Mouse (Mus musculus) kidney, adult 18-20 months (tissue): ENCODE results near the gene Ttbk1.
A peak's percentile ranks its signal among the peaks of the same experiment; 100 is the strongest.

Experiments used
- DNase-seq: peaks from one replicate; pipeline ENCODE4 v3.0.0; 2021

Gene Ttbk1

DNA sequence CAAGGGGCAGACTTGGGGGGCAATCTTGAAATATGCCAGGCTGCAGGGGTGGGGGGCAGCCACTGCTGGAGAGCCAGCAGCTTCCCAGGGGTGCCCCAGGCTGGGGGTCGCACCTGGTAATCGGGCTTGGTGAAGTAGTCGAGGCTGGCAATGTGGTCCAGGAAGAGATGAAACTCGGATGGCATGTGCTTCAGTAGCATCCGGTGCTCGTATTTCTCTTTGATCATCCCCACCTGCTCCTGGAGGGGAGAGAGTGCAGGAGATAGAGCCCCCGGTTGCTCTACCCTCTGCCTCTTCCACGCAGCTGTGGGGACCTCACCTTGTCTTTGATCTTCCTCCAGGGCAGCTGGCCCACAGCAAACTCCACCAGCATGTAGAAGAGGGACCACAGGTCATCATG lies 10.9 kb downstream of the Ttbk1 start:
- no peak for DNase-seq

DNA sequence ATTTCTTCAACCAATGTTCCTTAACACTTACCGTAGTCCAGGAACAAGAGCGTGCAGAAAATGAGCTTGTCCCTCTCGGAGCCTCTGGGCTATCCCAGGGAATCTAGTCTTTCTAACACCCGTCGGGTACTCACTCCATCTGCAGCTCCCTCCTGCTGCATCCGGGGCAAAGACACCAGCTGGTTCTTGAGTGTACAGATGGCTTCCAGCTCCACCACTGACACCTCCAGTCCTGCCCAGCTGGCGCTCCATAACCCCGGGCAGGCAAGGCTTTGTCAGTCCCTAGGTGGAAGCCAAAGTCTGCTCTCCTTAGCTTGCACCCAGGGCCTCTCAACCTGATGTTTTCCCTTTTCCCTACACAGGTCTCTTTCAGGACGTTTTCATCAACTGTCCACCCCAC lies 19.6 kb downstream of the Ttbk1 start:
- DNase-seq = no peak

DNA sequence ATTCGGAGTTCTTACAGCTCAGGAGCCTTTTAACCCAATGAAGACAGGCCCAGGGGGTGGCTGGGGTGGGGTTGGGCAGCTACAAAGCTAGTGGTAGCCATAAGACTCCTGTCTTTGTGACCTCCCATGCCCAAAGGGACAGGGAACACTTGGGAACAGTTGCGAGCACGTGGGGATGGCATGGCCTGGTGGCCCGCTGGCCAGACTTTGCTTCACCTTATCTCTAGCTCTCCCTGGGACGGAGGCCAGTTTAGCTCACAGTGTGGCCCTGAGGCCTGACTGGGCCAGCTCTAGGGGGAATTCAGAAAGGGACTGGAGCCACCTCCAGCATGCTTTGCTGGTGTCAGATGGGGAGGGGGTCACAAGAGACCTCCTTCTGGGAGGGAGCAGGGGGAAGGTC lies 25.2 kb downstream of the Ttbk1 start:
- DNase-seq = no peak

DNA sequence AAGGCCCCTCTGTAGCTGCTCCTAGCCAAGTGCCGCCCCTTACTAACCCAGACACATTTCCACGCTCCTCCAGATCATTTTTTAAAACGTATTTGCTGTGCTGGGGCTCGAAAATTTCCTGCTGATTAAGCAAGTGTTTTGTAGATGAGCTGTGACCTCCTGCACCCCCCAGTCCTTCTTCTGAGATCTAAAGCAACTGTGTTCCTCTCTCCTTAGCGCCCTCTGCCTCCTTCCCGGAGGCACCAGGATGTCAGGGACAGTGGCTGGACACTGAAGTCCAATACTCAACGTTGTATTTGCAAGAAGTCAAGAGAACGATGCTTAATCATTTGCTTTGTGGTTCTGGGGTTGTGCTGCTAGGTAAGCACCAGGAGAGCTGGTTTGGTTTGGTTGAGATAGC lies 26.1 kb downstream of the Ttbk1 start:
- no peak for DNase-seq

DNA sequence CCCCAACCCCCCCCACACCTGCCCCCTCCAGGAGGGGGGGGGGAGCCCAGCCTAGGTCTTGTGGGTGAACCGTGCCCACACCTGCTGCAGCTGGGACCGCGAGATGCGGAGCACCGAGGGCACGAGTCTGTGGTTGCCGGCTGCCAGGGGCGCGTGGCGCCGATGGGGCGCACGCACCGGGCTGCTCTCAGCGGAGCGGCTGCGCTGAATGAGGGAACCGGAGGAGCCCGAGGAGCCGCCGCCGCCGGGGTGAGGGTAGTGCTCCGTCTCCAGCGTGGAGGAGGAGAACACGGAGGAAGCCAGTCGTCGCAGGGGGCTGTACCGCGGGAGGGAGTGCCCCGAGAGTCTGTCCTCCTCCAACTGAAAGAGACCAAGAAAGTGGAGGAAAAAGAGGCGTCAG lies 26.8 kb downstream of the Ttbk1 start:
- DNase-seq = no peak

DNA sequence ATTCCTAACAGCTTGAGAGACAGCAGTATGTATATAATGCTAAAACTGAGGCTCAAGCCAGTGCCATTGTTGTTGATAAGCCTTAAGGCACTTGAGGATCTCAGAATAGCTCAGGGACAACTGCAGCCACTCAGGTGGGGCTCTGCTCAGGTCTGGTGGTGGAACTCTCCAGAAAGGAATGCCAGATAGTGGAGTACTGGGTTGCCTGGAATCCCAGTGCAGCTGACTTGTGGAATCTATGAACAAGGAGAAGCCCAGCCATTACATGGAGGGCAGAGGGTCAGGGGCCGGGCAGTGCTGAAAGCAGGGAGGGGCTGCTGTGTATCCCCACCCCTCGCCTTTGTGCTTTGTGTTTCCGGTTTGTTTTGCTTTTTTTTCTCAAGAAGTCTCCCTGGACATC lies 29.0 kb downstream of the Ttbk1 start:
- DNase-seq = no peak

DNA sequence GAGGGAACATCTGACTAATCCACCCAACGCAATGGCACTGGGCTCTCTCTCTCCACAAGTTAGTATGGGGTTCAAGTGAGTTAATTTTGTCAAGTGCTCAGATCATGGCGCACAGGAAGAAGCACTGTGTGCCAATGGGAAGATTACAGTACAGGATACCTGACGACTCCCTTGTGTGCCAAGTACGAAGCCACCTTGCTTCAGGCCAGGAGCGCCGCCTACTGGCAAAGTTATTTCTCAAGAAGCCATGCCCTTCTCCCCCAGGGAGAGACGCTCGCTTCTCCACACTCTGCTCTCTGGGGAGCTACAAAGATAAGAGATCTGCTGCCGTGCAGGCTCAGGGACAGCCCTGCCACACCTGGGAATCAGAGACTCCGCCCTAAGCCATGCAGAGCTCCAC lies 29.7 kb downstream of the Ttbk1 start:
- peak; percentile 76 for DNase-seq

DNA sequence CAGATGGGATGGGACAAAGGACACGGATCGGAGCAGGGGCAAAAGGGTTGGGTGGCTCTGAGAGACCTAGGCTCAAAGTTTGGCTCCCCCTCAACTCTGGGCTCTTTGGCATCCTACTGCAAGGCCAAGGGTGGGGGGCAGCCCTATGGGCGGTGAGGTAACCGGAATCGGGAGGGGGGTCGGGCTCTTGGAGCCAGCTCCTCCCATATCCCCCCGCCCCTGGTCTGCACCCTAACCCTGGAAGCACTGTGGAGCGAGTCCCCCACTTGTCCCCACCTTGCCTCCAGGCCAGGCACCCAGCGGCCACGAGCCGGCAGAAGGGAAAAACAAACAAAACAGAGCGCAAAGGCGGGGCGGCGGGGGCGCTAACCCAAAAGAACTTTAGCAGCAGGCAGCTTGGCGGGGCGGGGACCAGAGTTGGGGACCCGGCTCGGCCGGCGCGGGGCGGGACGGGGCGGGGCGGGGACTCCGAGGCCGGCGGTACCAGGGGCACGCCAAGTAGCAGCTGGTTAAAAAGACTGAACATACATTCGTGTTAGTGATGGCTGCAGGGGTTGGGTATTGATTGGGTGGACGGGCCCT lies 32.3 kb downstream of the Ttbk1 start:
- DNase-seq = peak; percentile 55

DNA sequence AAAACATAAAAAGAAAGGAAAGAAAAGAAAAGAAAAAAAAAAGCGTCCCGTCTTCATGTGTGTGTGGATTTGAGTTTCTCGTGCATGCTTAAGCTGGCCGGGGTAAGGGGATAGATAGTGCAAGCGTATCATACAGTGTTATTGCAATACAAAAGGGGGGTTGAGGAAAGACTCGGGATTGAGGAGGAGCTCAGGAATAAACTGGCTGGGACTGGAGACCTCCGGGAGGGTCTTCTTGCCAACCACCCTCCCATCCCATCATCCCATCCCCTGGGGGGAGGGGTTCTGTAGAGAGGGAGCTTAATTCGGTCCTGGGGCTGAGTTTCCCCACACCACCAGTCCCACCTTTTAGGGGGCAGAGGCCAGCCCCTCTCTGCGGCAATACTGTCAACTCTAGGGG lies 32.9 kb downstream of the Ttbk1 start:
- no peak for DNase-seq

DNA sequence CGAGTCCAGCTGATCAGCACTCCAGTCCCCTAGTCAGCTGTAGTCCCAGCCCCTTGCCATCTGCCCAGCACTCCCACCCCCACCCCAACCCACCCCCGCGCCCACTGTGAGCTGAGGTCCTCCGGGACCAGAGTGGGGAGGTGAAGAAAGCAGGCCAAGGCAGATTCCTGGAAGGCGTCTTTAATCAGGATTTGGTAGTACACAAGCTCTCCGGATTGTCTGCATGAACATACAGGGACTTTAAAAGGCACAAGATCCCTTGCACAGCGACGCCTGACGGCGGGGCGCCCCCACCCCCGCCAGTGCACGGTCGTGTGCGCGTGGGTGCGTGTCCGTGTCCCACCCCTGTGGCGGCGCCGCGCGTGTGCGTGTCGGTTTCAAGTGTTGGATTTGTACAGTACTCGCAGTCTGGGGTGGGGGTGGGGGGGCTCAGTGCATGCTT lies 33.5 kb downstream of the Ttbk1 start:
- DNase-seq = no peak

DNA sequence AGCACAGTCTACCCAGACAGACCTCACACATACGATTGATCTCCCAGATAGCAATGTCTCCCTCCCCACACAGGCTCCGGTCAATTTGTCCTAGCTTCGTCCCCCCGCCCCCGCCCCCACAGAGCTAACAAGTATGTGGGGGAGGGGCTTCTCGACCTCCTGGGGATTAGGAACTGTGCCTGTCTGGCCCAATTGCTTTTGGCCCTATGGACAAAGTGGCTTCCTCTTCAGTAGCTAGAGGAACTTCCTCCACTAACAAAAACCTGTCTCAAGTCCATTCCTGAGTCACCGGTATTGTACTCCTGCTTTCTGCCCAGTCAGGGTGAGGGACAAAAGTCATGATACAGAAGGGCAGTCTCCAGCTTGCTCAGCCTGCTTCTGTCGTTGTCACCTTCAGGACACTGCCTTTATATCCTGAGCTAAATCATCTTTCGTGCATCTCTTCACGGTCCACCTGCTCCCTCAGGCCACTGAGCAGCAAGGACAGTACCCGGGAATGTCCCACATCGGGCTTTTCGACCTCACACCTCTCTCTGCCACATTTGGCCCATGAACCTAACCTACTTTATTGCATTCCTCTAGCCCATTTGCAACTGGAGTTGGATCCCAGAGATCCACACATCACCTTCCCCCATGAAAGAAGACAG lies 34.0 kb downstream of the Ttbk1 start:
- DNase-seq = no peak

DNA sequence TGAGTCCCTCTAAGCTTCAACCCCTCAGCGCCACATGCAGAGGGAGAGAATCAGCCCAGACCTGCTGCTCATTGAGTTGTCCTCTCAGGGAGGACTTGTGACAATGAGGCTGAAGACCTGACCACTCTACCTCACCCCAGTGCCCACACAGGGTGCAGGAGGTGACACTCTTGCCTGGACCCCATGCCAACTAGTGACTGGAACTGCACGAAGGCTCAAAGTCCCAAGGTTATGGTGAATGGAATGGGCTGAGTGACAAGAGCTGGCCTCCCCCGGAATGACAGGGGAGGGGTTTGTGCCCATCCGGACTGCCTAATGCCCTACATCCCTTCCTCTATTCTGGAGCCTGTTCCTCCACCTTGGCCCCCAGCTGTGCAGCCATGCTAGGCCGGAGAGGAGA lies 34.8 kb downstream of the Ttbk1 start:
- DNase-seq = peak; percentile 52

DNA sequence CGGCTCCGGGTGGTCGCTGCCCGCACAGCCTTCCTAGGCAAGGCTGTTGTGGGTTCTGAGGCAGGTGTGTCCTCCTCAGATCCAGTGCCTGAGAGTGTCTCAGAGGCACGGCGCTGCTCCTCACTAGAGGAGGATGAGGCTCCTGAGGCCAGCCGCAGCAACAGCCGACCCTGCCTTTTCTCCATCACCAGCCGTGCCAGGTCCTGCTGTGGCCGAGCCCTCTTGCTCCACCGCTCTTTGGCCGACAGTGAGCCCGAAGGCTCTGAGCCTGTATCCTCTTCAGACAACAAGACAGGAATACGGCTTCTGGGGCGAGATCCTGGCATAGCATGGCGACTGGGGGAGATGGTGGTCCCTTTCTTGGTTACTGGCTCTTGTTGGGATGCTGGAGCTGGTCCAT lies 41.2 kb downstream of the Ttbk1 start:
- no peak for DNase-seq

DNA sequence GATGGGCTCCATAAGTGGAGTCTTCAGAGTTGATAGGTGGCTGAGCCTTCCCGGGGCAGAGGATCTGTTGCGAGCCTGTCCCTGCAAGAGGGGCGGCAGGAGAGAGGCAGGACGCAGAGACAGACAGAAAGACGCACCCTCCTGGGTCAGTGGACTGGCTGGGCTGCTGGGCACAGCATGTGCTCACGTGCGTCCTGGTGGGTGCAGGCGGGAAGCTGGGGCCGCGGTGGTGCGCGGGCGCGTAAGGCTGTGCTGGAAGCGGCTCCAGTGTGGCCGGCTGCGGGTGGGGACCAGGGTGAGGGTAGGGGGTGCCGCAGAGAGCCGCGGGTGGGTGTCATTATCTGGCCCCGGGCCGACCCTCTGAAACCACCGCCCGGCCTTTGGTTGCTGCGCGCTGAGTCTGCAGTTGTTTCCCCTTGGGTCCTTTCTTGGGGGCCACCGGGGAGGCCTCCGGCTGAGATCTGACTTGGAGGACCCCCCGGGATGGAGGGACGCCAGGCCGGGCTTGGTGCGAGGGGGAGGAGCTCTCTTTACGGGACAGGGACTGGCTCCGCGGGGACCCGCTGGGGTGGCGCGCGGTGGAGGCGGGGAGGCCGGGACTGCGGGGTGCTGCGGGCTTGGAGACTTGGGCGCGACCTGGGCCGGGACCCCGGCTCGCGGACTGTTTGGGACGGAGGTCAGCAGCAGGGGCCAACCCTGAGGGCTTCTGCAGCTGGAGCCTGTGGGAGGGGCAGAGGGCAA lies 42.5 kb downstream of the Ttbk1 start:
- DNase-seq = no peak

DNA sequence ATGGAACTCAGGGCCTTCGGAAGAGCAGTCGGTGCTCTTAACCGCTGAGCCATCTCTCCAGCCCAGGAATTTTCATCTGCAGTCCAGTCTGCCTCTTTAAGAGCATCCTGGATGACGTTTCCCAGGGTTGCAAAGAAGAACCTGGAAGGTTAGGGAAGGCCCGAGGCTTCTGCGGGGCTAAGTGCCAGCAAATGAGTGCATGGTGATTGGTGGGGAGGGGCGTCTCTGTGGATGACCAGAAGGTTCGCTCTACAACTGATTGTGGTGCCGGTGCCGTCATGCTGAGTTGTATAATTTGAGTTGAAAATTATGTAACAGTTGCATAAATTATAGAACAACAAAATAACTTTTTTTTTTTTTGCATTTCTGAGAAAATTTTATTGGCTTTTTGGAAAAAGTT lies 48.3 kb downstream of the Ttbk1 start:
- DNase-seq = no peak

DNA sequence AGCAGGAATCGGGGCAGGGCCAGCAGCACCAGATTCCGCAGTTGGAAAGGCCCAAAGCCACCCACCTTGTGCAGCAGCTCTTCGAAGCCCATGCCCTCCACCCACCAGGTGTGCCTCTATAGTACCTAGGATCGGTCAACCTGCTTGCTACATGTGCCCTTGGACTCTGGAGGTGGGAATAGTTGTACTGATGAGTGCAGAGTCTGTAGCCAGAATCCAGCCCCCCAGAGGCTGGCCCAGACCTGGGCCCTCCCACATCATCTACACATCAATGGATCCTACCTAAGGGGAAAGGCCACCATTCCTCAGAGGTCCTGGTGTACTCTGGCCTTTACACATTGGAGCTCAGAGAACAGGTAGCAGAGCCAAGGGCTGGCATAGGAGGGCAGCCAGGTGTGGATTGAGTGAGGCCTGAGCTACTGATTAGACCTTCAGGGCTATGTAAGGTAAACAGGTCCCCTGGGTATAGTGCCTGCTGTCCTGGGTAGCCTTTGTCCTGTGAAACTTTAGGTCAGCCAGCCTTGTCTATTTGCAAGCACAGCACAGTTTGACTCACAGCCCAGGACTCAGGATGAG lies 49.1 kb downstream of the Ttbk1 start, which contains the start of gene Slc22a7:
Gene Slc22a7 (minus strand): TSS at position 160 of the 576 bp plus-strand sequence.
- peak; percentile 45 for DNase-seq

DNA sequence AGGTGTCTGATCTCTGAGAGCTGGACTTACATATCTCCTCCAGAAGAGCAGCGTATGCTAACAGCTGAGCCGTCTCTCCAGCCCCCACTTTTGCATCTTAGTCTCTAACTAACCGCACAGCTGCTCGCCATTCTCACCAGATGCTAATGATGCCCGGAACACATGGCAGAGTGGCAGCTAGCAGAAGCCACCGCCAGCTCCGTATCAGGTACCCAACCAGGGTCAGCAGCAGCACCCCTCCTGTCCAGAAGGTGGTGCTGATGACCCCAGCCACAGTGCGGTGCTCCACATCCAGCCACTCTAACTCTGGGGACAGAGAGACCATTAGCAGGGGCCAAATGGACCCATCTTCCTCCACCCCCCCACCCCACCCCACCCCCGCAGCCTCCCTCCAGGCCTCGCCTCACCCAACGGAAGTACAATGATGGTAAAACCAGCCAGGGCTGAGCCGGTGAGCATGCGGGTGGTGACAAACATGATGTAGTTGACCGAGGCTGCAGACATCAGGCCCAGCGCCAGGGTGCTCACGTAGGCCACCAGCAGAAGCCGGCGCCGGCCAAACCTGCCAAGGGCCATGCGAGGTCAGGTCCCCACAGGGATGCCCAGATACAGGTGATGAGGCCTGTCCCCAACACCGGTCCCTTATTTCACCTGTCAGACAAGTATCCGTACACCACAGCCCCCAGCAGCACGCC lies 50.7 kb downstream of the Ttbk1 start:
- peak; percentile 57 for DNase-seq

DNA sequence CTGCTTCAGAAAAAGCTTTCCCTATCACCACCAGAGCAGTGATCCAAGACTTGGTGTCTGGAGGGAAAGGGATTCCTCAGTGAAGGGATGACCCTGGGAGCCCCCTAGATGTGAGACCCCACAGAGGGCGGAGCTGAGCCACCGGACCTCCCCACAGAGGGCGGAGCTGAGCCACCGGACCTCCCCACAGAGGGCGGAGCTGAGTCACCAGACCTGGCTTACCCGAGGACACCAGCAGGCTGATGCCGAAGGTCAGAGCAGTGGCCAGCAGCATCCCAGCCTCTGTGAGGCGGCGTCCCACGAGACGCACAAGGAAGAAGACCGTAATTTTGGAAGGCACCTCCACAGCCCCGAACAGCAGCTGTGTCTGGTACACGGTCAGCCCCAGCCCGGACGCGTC lies 53.8 kb downstream of the Ttbk1 start:
- peak; percentile 56 for DNase-seq

DNA sequence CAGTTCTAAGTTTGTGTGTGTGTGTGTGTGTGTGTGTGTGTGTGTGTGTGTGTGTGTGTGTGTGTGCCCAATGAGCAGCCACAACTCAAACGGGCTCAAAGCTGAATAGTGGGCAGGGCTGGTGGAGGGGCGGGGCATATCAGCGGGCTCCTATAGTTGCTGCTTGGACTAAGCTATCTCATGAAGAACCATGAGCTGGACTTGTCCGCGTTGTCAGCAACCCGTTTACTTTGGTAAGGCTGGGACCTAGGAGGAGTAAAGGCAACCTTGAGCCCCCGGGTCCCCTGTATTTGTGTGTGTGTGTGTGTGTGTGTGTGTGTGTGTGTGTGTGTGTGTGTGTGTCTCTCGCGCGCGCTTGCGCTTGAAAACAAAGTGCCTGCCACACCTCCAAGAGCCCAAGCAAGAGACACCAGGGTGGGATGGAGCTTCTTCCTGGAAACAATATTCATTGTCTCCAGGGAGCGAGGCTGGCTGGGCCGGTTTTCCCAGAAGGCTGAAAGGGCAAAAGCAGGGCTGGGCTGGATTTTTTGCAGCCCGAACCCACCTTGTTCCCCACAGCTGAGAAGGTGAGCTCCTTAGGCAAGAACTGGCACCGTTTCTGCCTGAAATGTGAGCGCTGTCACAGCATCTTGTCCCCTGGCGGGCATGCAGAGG lies 58.6 kb downstream of the Ttbk1 start, which contains the start of gene Crip3:
Gene Crip3 (plus strand): TSS at position 166 of the 654 bp plus-strand sequence.
- no peak for DNase-seq

DNA sequence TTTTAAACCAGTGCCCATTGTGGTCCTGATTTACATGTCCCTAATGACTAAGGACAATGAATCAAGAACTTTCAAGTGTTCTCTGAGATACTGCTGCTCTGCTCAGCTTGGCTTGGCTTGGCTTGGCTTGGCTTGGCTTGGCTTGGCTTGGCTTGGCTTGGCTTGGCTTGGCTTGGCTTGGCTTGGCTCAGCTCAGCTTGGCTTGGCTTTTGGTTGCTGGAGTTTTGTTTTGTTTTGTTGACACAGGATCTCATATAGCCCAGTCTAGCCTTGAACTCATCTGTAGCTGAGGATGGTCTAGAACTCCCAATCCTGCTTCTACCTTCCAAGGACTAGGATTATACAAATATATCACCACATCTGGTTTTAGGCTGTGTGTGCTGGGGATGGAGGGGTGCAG lies 61.0 kb downstream of the Ttbk1 start:
- DNase-seq = no peak

DNA sequence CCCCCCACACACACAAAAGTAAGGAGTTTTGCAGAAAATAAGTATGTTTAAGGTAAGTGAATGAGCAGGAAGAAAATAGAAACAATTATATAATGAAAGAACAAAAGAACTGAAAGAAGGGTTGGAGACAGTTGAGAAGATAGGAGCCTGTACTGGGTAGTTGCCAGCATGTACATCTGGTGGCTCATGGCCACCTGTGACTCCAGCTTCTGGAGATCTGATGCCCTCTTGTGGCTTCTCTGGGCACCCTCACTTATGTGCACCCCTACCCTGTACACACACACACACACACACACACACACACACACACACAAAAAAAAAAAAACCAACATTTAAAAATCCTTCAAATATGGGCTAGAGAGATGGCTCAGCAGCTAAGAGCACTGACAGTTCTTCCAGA lies 67.8 kb downstream of the Ttbk1 start:
- no peak for DNase-seq

DNA sequence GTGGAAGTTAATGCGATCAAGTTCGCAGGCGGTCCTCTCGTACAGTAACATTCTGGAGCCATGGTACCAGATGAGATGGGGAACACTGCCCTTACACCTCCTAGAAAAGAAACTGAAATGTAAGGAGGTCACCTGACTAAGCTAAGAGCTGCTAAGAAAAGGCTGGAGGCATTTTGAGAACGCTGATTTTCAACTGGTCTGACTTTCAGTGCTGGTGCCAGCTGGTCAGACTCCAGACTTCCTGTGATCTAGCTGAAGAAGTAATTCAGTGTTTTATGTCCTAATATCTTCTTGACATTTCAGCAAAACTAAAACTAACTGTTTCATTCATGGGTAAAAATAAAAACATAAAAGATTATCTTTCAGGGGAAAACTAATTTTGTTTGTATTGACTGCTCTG lies 68.8 kb downstream of the Ttbk1 start:
- DNase-seq = no peak

DNA sequence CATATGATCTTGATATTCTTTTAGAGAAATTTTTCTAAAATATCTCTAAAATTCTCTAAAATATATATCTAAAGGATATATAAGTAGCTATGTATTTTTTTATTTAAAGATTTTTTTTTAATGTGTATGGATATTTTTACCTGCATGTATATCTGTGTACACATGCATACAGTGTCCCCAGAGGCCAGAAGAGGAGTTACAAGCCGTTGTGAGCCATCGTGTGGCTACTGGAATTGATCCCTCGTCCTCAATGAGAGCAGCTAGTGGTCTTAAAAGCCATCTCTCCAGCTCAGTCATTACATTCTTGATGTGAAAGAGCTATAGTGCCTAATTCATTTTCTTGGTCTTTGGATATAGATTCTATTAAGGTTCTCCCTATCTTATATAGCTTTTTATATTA lies 79.0 kb downstream of the Ttbk1 start:
- DNase-seq = no peak
